Mouse (Mus musculus): ENCODE results near the gene Ccdc43. TPM values are rescaled to one million over a fixed set of nuclear protein-coding genes. Genes with fewer than 3 reads are reported as not detected.

The Ccdc43 gene
- polyA plus RNA-seq, 1 experiment from 2014 or later, result 71.1 TPM

GRCm38 (mm10) chr11:102636887-102637286, 60.7 kb downstream of the Ccdc43 start:
- ATAC-seq (replicated peaks; ENCODE audit: insufficient number of reproducible peaks, low FRiP score, low TSS enrichment, low read depth), result peak; percentile 47; the same call in 1 of the 2 replicates
- DNase-seq (ENCODE audit: low spot score), result peak; percentile 70
- Histone ChIP-seq H3K27ac (replicated peaks; ENCODE audit: low read depth, low read length) (no peak overlapping the region), H3K4me2 (ENCODE audit: low read depth, low read length) (no peak overlapping the region), H3K9ac (replicated peaks; ENCODE audit: low read length) (no peak overlapping the region), H3K36me3 (replicated peaks; ENCODE audit: control insufficient read depth, insufficient read depth, low read depth, low read length) (no peaks in the 10 kb centered on the region), H3K27me3 (ENCODE audit: control insufficient read depth, insufficient read depth, low read length) (no peaks in the 10 kb centered on the region), H3K4me3 (ENCODE audit: low read depth, low read length) (no peak overlapping the region), H3K4me1 (ENCODE audit: control insufficient read depth, insufficient read depth, low read length) (peaks cover 5% of the 10 kb centered on the region), H3K9me3 (replicated peaks; ENCODE audit: control insufficient read depth, low read length) (no peaks in the 10 kb centered on the region)
- WGBS, result 28% methylated on average over 12 of the region's 12 CpGs

Small RNA genes within 50 kb of the gene (microRNA-seq; reads per million reads assigned to microRNA genes)
- not detected for gene Gm22920 (ENCODE audit: borderline number of aligned reads)

Other genes starting within 250 kb of the Ccdc43 start
- 4.4 and 4.5 TPM in 2 replicates for gene Itga2b, start 227.7 kb downstream of the Ccdc43 start, polyA plus RNA-seq (2014; fragmentation: Nextera tagmentation; extraction: Ambion mirVana)
- 43.2 and 43.4 TPM in 2 replicates for gene Gpatch8, start 141.4 kb downstream of the Ccdc43 start, polyA plus RNA-seq (2014; fragmentation: Nextera tagmentation; extraction: Ambion mirVana)
- 10.5 and 10.6 TPM in 2 replicates for gene Gm11627, start 118.3 kb downstream of the Ccdc43 start, polyA plus RNA-seq (2014; fragmentation: Nextera tagmentation; extraction: Ambion mirVana)
- gene Fzd2, start 93.4 kb downstream of the Ccdc43 start, polyA plus RNA-seq (2014; fragmentation: Nextera tagmentation; extraction: Ambion mirVana), result 53.3 and 57.0 TPM in 2 replicates
- gene Meioc, start 34.1 kb downstream of the Ccdc43 start, polyA plus RNA-seq (2014; fragmentation: Nextera tagmentation; extraction: Ambion mirVana), result 1.0 and 1.3 TPM in 2 replicates
- gene Adam11, start 63.7 kb upstream of the Ccdc43 start, polyA plus RNA-seq (2014; fragmentation: Nextera tagmentation; extraction: Ambion mirVana), result 13.9 and 16.3 TPM in 2 replicates
- 90.5 and 97.0 TPM in 2 replicates for gene Gjc1, start 121.9 kb upstream of the Ccdc43 start, polyA plus RNA-seq (2014; fragmentation: Nextera tagmentation; extraction: Ambion mirVana)
- not detected in 2 replicates for gene Higd1b, start 138.1 kb upstream of the Ccdc43 start, polyA plus RNA-seq (2014; fragmentation: Nextera tagmentation; extraction: Ambion mirVana)
- 246 and 257 TPM in 2 replicates for gene Eftud2, start 183.2 kb upstream of the Ccdc43 start, polyA plus RNA-seq (2014; fragmentation: Nextera tagmentation; extraction: Ambion mirVana)
- gene Ccdc103, start 183.4 kb upstream of the Ccdc43 start, polyA plus RNA-seq (2014; fragmentation: Nextera tagmentation; extraction: Ambion mirVana), result 1.00 and 1.5 TPM in 2 replicates
- not detected in 2 replicates for gene Fam187a, start 187.4 kb upstream of the Ccdc43 start, polyA plus RNA-seq (2014; fragmentation: Nextera tagmentation; extraction: Ambion mirVana)
- 0.22 and 0.25 TPM in 2 replicates for gene Gfap, start 203.1 kb upstream of the Ccdc43 start, polyA plus RNA-seq (2014; fragmentation: Nextera tagmentation; extraction: Ambion mirVana)
- gene Kif18b, start 227.3 kb upstream of the Ccdc43 start, polyA plus RNA-seq (2014; fragmentation: Nextera tagmentation; extraction: Ambion mirVana), result 7.1 and 7.4 TPM in 2 replicates
- 4.0 and 4.1 TPM in 2 replicates for gene C1ql1, start 248.9 kb upstream of the Ccdc43 start, polyA plus RNA-seq (2014; fragmentation: Nextera tagmentation; extraction: Ambion mirVana)

Data from embryonic facial prominence, embryonic 11.5 days (tissue).